Mouse (Mus musculus): ENCODE measurements around the gene Ankar.

Ankar gene

GRCm38 (mm10) chr1:72711684-72712083, 11.3 kb upstream of the Ankar start:
- no peak for DNase-seq (ENCODE audit: low read depth, low spot score)

- DNase-seq (ENCODE audit: low read depth, low spot score) = peak; percentile 92
These were observed 10.6 kb upstream of the Ankar start, which contains the start of gene Rpl37a for GRCm38 (mm10) chr1:72710753-72711653. Gene Rpl37a, plus strand, starts transcription at chr1:72711290.

- no peak for DNase-seq (ENCODE audit: low read depth, low spot score)
These were observed 7.1 kb upstream of the Ankar start for GRCm38 (mm10) chr1:72707525-72707924.

- no peak for DNase-seq (ENCODE audit: low read depth, low spot score)
These were observed 1.7 kb downstream of the Ankar start for GRCm38 (mm10) chr1:72698651-72699050.

GRCm38 (mm10) chr1:72696256-72696655, 4.1 kb downstream of the Ankar start:
- no peak for DNase-seq (ENCODE audit: low read depth, low spot score)

- DNase-seq (ENCODE audit: low read depth, low spot score) = no peak
These were observed 27.3 kb downstream of the Ankar start for GRCm38 (mm10) chr1:72673070-72673469.

- peak; percentile 64 for DNase-seq (ENCODE audit: low read depth, low spot score)
These were observed 59.5 kb downstream of the Ankar start for GRCm38 (mm10) chr1:72640658-72641410.

- DNase-seq (ENCODE audit: low read depth, low spot score) = no peak
These were observed 65.2 kb downstream of the Ankar start for GRCm38 (mm10) chr1:72635221-72635620.

- no peak for DNase-seq (ENCODE audit: low read depth, low spot score)
These were observed 88.2 kb downstream of the Ankar start for GRCm38 (mm10) chr1:72612172-72612571.

GRCm38 (mm10) chr1:72609887-72610877, 90.2 kb downstream of the Ankar start:
- DNase-seq (ENCODE audit: low read depth, low spot score) = no peak

- no peak for DNase-seq (ENCODE audit: low read depth, low spot score)
These were observed 91.2 kb downstream of the Ankar start for GRCm38 (mm10) chr1:72609129-72609528.

- no peak for DNase-seq (ENCODE audit: low read depth, low spot score)
These were observed 94.1 kb downstream of the Ankar start for GRCm38 (mm10) chr1:72606186-72606673.

- DNase-seq (ENCODE audit: low read depth, low spot score) = no peak
These were observed 97.6 kb downstream of the Ankar start for GRCm38 (mm10) chr1:72602803-72603202.

- no peak for DNase-seq (ENCODE audit: low read depth, low spot score)
These were observed 98.2 kb downstream of the Ankar start for GRCm38 (mm10) chr1:72602186-72602585.

GRCm38 (mm10) chr1:72601233-72601632, 99.1 kb downstream of the Ankar start:
- DNase-seq (ENCODE audit: low read depth, low spot score) = no peak

- no peak for DNase-seq (ENCODE audit: low read depth, low spot score)
These were observed 99.6 kb downstream of the Ankar start for GRCm38 (mm10) chr1:72600778-72601177.

- no peak for DNase-seq (ENCODE audit: low read depth, low spot score)
These were observed 101.0 kb downstream of the Ankar start for GRCm38 (mm10) chr1:72599146-72600101.

GRCm38 (mm10) chr1:72596231-72596630, 104.1 kb downstream of the Ankar start:
- DNase-seq (ENCODE audit: low read depth, low spot score) = no peak

- DNase-seq (ENCODE audit: low read depth, low spot score) = no peak
These were observed 104.7 kb downstream of the Ankar start for GRCm38 (mm10) chr1:72595686-72596085.

- no peak for DNase-seq (ENCODE audit: low read depth, low spot score)
These were observed 106.9 kb downstream of the Ankar start for GRCm38 (mm10) chr1:72593340-72593951.

Measured in retina, adult 2 months (tissue).